Mouse (Mus musculus) gastrocnemius, adult 18-20 months (tissue): ENCODE measurements at regions not wholly inside any gene's neighbourhood (a gene's known extent, or its start where the extent isn't known, plus 50 kb on each side); places are given as distances from the start of the nearest gene placed in this dataset.
A peak's percentile ranks its signal among the peaks of the same experiment; 100 is the strongest.

Experiments
- DNase-seq: peaks from one replicate; pipeline ENCODE4 v3.0.0; 2021; ENCODE audit warnings: low spot score

DNA sequence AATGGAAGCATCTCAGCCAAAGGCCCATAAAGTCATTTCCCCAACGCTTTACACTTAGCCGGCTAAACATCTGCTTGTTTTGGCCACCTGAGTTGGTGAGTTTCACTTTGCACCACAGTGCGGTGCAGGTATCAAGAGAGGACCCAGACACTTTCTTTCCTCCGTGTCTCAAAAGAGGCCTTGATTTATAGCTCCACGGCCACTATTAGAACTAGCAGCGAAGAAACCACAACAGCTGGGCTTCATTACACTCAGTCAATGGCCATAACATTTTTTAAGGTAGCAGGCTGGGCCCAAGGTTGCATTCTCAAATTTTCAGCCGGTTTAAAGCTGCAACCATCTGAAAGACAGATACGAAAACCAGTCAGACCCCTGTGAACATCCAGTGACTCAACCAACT lies 103.4 kb downstream of the Mreg start:
- DNase-seq: no peak

DNA sequence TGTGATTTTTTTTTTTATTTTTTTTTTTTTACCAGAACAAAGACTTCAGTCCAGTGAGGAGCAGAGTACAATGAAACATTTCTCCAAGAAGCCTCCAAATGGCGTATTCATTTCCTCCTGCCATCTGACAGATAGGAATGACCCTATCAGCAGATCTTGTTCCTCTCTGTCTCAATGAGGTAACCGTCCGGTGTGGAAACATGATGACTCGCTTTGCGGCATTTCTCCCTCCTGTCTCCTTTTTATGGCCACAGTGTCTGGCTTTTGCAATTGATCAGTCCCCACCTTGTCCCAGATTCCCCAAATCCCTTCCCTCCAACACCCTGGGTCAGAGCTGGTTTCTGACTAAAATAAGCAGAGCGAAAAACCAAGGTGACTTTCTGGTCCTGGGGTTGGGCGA lies 105.0 kb downstream of the Mreg start:
- no peak for DNase-seq

DNA sequence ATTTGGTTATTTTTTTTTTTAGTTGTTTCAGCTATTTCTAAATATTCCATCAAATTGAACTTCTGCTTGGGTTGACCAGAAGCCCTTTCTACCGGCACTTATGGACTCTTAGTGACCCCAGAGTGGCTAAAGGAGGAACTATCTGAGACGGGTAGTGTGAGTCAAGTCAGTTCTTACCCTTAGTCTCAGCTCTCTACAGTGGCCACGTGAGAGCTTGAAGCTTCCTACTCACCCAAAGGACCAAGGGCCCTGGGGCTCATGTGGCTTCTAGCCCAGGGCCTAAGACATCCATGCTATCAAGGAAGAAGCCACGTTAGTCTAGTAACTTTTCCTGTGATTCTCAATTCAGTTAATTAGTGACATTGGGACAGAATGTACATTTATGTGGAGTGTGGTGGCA lies 105.5 kb downstream of the Mreg start:
- DNase-seq: no peak

DNA sequence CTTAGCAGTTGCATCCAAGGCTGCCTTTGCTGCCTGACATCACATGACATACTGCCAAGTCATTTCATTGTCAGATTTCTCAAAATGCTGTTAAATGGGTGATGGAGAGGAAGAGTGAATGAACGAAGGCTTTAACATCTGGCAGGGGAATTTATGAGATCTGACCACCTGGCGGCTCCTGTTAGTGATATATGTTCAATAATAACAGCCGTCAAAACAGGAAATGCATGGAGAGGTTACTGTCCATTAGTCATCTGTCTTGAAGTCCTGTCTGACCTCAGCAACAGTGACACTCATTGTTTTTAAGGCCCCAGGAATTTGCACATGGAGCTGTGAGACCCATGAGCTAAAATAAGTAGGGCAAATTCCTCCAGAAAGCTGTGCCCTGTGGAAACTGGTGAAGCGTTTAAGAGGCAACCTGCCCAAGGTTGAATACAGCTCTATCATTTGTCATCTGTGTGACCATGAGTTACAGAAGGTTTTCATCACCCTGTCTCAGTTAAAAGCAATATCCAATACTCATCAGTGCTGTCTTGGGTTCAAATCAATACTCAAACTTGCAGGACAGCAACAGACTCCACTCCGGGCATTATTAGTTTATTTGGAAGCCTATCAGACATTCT lies 106.6 kb downstream of the Mreg start:
- DNase-seq: no peak

DNA sequence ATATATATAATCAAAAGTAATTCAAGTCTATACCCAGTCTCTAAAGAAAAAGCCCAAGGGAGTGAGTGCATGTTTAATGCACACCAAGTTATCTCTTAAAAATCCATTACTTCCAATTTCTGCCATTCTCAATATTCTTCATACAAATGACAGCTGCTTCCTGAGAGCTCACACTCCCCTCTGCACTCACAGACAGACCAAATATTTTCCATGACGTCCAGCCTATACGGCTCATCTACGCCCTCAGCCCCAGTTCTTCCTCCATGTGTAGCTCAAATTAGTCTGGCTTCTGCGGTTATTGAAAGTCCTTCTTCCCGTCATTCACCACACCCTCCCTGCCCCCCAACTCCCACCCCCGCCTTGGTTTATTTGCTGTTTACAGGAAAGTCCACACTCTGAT lies 108.1 kb downstream of the Mreg start:
- no peak for DNase-seq

DNA sequence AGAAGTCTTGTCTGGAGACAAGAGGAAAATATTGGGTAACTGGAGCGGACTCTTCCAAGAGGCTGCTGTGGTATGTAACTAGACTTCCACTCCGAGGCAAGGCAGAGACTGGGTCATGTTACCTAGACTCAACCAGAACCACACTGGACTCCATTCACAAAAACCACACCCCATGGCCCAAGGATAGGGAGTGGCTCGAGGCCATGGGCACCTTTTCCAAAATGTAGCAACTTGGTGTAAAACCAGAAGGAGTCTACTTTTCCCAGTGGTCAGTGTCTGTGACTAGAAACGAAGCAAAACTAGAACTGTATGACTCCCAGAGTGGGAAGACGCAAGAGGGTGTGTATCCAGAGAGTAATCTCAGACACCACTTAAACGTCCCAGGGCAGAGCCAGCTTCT lies 108.7 kb downstream of the Mreg start:
- no peak for DNase-seq

DNA sequence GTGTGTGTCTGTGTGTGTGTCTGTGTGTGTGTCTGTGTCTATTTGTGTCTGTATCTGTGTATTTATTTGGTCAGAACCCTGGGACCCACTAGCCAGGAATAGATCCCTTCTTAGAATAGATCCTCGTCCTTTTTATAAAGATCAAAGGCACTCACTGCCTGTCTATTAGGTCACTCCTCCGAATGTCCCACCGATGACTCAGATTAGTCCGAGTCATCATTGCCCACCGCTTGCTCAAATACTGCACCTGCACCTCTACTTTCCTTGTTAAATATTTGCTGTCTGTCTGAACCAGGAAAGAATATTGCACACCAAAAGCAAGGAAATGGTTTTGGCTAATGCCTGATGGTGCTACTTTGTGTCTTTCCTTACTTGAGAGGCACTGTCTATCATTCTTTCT lies 112.7 kb downstream of the Mreg start:
- no peak for DNase-seq

DNA sequence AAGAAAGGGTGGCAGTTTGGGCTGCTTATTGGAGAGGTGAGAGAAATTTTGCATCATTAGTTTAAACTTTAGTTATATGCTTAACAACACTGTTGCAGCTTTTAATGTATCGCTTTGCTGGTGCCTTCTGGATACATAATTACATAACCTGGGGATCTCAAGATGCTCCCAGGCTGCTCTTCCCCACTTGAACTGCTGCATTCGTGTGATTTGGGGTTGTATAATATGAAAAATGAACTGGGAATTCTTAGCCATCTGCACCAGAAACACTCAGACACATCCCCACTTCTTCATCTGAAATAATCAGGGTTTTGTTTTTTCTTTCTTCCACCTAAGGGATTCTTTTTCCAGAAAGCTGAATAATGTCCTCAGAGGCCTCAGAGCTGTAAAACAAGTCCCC lies 120.8 kb downstream of the Mreg start:
- DNase-seq: no peak

DNA sequence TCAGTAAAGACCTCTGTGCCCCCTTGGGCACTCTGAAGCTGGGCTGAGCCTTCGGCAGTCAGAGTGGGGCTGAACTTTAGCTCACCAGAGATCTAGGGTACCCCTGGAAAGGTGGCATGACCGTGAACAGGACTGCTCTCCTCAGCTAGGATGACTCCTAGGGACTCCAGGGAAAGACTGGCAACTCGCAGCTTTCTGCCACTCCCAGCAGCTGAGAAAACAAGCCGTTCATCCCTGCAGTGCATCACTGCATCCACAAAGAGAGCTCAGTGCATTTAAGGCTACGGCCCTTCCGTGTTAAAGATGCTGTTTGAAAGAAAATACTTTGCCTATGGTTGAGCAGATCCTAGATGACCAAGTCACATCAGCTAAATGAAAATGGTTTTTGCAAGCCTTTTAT lies 126.4 kb downstream of the Mreg start:
- DNase-seq: no peak

DNA sequence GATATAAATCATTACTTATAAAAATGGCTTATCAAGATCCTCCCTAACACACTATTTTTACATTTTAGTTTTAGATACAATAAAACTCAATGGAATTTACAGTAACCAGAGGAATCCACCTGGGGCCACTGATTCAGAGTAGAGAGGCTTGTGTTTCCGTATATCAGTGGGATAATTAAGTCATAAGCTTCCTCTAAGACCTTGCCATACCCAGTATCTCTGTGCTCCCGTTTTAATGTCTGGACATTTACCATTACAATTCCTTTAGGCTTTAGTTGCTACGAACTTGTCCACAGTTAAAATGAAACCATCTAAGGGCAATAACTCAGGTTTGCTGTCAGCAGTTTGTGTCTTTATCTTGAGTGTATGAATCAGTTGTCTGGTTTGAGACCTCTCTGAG lies 127.9 kb downstream of the Mreg start:
- no peak for DNase-seq

DNA sequence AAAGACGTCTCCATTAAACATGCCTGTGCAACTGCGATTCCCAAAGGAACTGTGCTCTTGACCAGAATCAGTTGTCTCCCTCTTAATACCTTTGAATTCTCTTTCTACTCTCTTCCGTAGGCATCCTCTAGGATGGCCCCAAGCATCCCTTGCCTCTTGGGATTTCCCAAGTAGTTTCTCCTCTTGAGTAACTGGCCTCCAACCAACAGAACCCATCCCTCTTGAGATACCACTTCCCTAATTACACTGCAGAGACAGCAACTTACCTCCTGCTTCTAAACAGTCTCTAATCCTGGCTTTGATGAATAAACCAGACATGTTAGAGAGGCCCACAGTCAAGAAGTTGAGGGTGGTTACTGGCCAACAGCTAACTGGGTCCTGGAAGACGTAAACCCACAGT lies 129.7 kb downstream of the Mreg start:
- DNase-seq: no peak

DNA sequence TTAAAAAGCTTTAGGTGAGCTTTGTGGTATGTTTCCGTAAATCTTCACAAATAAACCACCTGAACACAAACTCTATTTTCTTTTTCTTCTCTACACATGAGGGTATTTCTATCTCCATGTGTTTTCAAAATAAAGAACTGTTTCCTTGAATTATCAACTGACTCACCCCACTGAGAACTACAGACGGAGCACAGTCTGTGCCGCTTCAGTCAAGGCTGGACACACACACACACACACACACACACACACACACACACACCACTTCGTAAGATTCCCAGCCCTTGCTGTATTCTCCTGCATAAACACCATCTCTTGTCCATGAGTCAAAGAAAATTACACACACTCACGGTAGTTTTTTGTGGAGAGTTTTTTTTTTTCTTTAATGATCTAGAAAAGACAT lies 130.3 kb downstream of the Mreg start:
- no peak for DNase-seq

DNA sequence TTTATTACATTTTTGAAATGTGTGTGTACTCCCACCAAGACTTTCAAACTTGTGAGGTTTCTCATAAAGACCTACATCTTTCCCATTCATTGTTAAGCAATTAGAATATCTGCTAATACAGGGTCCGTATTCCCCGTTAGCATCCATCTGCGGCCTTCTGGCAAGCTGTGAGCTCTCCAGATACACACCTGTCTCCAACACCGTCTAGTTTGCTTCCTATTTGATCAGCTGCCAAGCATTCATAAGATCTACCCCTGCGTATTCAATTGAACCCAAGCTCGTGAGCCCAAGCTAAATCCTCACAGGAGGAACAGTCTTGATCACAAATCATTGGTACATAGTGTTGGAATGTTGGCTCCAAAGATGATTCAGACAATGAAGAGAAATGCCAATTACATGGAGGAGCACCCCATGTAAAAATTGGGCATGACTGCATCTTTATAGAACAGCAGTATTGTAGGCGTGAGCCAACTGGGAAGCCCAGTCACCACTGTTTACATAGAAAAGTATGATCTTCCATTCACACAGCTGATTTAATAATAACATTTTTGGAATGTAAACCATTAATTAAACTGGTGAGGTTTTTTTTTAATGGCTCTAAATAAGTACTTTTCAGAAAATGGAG lies 133.1 kb downstream of the Mreg start:
- DNase-seq: no peak

DNA sequence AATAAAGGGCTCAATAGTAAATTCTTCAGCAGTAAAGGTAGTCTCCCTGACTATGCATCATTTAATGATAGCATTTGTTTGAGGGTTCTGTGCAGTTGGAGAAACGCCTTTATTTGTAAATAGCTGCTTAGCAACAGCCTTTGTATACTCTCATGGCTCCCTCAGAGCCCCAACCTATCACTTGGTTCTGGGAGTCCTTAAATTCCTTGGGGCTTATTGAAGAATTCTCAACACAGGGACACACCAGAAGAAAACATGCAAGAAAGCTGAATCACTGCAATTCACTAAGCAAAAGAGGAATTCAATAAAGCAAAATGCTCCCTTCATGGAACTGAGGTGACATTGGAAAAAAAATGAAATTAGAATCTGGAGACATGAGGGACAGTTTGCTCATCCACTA lies 135.8 kb downstream of the Mreg start:
- no peak for DNase-seq

DNA sequence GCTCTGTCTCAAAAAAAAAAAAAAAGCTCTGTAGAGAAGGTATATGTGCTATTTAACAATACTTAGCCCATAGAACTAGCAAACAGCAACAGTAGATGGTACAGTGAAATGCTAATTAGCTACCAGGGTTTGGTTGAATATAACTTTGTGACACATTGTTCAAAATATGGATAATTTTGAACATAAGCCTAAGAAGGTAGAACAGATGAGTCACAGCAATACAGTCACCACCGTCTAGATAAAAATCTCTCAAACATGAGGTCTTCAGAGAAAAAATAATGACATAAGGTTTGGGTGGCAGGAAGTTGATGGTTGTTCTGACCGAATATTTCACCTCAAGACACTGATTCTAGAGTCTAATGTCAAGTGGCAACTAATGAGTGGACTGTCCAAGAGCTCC lies 136.6 kb downstream of the Mreg start:
- DNase-seq: no peak

DNA sequence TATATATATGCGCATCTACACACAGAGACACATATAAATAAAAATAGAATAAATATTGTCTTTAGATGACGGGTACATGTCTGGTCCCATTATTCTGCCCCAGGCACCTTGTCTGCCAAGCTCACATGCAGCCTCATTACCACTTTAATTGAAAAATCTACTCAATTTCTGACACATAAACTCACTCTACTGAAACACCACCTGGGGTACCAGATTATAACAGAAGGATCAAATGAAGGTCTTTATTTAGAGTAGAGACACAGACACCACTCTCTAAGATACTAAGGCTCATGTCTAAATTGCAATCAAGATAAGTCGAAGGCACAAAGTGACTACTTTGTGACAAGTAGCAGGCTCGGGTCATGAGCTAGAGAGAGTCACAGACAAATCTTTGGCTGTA lies 138.9 kb downstream of the Mreg start:
- DNase-seq: no peak

DNA sequence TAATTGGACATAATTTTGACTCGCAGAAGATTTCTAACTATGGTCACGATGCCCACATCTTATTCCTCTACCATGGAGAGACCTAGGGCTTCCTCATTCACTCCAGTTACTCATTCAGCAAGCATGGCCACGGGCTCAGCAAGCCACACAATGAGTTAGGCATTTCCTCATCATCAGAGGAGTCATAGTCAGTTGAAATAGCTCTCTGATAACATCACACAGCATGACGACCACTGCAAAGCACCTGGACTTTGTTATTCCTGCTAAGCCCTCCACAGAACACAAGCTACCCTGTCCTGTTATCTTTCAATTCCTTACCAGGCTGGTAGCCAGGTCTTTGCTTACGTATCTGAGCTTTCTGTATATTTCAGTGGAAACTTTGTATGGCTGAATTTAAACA lies 141.6 kb downstream of the Mreg start:
- DNase-seq: no peak

DNA sequence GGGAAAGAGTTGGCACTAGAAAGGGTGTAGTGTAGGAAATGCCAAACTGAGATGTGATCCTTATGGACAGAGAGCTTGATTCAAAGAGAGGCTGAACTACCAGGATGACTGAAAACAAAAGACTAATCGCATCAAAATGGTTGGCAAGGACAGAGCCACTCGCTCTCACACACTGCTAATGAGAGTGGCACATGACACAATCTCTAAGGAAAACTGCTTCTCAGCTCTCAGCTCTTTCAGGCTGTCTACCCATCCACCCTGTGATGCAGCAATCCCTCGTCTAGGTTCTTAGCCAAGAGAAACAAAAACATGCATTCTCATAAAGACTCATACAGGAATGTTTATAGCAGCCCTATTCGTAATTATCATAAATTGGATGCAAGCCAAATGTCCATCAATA lies 143.1 kb downstream of the Mreg start:
- DNase-seq: no peak

DNA sequence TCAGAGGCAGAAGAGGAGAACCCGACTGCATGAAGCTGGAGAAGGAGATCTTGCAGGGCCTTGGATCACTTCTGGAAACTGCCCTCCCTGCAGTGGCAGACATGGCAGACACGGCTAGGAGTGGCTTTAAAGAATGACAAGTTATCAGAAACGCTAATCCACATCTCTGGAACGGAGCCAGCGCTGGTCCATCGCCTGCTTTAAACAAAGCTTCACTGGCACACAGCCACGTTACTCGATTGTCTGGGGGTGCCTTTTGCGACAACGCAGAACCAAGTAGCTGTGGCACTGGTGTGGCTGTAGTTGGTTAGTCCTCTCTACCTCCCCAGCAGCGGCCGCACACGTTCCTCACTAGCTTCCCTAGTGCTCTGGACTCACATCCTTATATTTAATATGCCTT lies 147.0 kb downstream of the Mreg start:
- DNase-seq: no peak

DNA sequence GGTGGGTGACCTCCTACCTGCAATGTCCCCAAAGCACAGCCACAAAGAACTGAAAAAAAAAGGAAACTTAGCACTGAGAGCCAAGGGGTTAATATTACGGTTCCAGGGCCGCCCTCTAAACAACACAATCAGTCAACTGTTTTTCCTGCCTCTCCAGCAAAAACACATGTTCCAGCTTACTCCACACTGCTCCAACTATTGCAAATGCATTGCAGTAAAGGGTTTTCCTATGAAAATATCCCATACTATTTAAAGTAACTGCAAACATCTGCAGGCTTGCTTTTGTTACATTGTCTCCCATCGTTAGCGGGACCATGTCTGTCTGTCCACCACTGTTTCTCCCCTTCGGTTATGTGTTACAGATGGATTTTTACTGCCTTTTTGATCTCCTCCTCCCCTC lies 151.7 kb downstream of the Mreg start:
- no peak for DNase-seq

DNA sequence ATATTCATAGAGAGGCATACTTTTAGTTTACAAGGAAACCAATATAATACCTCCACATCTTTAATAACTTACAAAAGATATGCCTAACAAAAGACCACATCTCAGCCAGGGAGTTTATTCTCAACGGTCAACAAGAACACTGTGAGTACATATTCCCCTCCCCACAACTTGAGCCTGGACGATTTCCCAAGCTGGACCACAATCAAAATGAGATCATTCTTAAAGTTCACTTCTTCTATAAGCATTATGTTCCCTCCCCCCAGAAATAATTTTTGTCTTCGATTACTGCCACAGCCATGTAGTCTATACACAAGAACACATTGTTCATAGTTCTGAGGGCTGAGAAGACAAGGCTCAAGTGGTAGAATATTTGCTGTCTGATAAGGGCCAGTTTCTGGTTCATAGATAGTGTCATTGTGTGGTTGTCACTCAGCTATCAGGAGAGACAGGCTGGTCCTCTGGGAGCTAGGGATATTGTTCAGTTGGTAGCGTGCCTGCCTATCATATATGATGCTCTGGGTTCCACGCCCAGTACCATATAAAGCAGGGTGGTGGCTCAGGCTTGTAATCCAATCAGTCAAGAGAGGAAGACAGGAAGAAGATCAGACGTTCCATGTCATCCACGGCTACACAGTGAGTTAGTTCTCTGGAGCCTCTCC lies 153.9 kb downstream of the Mreg start:
- peak; percentile 14 for DNase-seq

DNA sequence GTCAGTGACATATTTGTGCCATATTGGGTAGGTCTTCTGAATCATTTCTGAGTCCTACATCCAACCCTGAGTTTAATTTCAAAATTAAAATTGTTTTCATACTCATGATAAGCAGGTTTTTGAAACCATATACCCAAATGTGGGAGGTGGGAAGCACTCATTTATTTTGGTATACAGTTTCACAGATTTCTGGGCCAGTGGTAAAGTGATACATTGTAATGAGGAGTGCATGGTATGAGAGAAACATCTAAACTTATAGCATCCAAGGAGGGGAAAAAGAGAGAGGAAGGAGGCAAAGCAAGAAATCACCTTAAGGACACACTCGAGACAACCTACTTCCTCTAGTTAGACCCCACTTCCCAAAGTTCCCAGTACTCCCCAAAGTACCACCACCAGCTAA lies 157.6 kb downstream of the Mreg start:
- DNase-seq: no peak

DNA sequence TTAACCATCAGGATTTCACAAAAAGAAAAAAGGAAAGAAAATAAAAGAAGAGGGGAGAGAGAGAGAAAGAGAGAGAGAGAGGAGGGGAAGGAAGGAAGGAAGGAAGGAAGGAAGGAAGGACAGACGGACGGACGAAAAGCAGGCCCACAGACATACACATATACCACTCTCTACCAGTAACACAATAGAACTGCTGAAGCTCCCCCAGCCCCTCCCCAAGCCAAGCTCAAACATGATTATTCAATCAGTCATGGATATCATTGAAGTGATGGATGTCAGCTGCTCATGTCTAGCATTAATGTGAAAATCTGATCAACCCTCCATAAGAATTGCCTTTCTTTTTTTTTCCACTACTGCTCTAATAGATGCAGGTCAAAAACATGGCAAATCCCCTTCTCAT lies 161.2 kb downstream of the Mreg start:
- no peak for DNase-seq

DNA sequence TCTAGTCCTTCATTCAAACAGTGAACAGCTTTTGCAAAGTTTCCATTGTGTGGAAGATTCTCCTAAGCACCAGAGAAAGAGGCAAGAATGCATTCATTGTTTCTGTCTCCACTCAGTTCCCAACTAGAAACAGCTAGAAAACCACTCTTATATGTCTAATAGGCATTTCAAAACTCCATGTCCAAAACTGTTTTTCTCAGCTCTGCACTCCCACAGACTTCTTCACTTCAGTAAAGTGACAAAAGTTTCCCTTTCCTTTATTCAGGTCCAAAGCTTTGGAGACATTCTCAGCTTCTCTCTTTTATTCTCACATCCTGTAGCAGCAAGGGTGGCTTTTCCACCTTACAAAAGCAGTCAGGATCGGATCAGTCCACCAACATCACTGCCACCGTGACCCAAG lies 166.0 kb downstream of the Mreg start:
- DNase-seq: no peak
